Mouse (Mus musculus): ENCODE measurements around the gene Cemip. TPM values are rescaled to one million over a fixed set of nuclear protein-coding genes. Genes with fewer than 3 reads are reported as not detected.

Gene Cemip
- polyA plus RNA-seq (2012; rRNA removed), result 2.3 and 2.9 TPM in 2 replicates

DNA sequence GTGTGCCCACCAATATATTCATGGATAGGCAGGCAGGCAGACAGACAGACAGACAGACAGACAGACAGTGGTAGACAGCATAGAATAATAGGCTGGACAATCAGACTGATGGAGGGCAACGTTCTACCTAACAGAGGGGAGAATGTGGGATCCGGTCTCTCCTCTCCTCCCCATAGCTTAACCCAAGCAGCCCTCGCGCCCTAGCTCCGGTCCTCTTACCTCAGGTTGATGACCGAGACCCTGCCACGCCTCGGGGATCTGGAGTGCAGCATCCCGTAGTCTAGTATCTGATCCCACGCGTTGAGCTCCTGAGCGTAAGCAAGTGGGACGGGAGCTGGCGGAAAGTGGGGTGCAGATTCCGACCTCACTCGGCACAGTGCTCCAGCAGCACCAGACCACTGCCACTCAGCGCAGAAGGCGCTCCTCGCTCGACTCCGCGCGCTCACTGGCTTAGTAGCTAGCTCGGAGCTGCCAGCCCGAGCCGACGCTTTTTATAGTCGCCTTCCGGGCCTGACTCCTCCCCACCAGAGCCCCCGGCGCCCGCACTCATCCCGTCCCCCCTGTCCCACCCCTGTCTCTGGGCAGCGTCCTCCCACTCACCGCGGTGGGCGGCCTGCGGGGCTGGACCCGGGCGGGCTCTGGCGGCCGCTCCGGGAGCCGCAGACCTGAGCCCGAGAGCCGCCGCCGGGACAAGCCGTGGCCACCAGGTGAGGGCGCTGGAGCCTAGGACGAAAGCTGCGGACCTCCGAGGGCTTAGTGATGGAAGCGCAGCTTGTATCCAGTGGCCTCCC is at the start of gene Cemip:
Gene Cemip (minus strand): TSS at position 464 of the 791 bp plus-strand sequence.

DNA sequence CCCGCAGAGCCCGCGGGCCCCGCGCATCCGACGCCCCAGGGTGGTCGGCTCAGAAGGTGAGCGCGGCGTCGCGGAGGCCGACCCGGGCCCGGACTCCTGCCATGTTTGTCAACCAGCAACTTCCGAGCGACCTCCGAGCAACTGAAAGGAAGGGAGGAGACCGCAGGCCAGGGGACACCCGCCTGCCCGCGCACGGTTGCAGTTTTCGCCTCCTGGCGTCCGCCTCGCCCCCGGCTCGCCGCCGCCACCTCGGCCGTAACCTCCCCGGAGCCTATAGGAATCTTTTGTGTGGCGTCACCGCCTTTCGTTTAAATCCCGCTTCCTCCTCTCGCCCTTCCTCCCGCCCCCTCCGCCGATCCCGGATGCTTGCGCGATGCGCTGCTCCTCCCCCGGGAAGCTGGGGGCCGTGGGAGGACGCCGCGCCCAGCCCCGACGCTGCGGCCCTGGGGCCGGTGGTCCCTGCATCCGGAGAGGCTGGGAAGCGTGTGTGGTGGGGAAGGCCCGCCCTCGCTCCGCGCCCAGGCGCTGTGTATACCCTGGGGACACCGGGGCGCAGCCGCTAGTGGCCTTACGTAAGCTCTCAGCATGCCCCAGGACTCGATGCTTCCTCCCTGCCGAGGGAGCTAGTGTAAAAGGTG is 202.2 kb downstream of the Cemip start, which contains the start of the genes Tlnrd1 and Mesd:
Gene Tlnrd1 (minus strand): TSS at position 285 of the 638 bp plus-strand sequence.
Gene Mesd (plus strand): TSS at position 446 of the 638 bp plus-strand sequence.

Other genes starting within 250 kb of the Cemip start
- gene Tlnrd1, start 202.2 kb downstream of the Cemip start, polyA plus RNA-seq (2012; rRNA removed), result 21.3 and 24.4 TPM in 2 replicates
- 40.2 and 41.2 TPM in 2 replicates for gene Mesd, start 202.0 kb downstream of the Cemip start, polyA plus RNA-seq (2012; rRNA removed)
- gene Abhd17c, start 65.4 kb upstream of the Cemip start, polyA plus RNA-seq (2012; rRNA removed), result 68.7 and 72.6 TPM in 2 replicates